Mouse (Mus musculus) neutrophil, adult 59 days (primary cell): ENCODE measurements around the gene Ppy. TPM values are rescaled to one million over a fixed set of nuclear protein-coding genes. Genes with fewer than 3 reads are reported as not detected.

Experiments
- total RNA-seq, 2 experiments: library from RNA; stranded (reverse); gene quantifications; 1 replicate in 1 of 2; 2 replicates in 1 of 2; pipeline ENCODE4 v1.2.4; 2023

Gene Ppy
- total RNA-seq: not detected

DNA sequence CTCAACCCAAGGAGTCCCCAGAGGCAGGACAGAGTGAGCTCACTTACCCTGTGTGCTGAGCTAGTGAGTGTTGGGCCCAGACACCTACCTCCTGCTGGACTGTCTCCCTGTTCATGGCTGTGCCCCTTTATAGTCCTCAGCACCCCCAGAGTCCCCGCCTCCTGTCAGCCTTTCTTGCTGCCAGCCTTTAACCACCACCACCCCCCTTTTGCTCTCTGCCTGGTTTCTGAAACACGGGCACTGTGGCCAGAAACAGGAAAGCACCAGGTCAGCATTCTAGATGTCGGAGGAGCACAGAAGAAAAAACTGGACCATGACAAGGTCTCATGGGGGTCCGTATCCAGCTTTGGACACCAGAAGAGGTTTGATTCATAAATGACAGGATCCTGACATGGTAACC, at the start of gene Ppy:
TSS of gene Ppy (minus strand) at position 101 of the 400 bp plus-strand sequence.

GRCm38 (mm10) chr11:102145471-102146001, 44.4 kb upstream of the Ppy start, which contains the start of gene Nags:
Gene Nags (plus strand): TSS chr11:102145513.

DNA sequence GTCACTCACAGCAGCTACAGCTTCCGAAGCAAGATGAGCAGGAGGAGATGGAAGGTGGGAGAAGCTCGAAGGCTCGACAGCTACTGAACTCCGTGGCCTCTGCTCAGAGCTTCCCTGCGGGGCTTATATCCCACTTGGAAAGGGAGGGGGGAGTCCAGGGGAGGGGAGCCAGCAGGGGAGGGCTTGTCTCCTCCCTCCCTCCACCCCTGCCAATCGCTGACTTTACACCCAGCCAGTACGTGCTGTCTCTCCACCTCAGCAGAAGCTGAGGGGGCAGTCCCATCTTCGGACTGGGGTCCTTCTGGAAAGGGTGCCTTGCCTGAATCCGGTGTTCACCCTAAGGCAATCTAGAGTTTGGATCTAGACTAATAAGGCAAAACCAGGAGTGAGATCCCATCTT, 6.6 kb upstream of the Ppy start, which contains the start of gene Pyy:
TSS of gene Pyy (minus strand) at position 101 of the 400 bp plus-strand sequence.

GRCm38 (mm10) chr11:102087931-102088898, 12.9 kb downstream of the Ppy start, which contains the start of gene Mpp2:
Gene Mpp2 (minus strand): TSS chr11:102088515.

Other genes starting within 250 kb of the Ppy start
- under 1 TPM in 1 of 2 experiments, not detected in 1; 0.26 TPM for gene Meox1, start 206.9 kb downstream of the Ppy start, total RNA-seq
- not detected for gene Sost, start 134.3 kb downstream of the Ppy start, total RNA-seq
- not detected for gene Cfap97d1, start 117.0 kb downstream of the Ppy start, total RNA-seq
- gene Dusp3, start 114.3 kb downstream of the Ppy start, total RNA-seq: 10 to 100 TPM; 23.8 to 37.4 TPM
- under 1 TPM in 1 of 2 experiments, not detected in 1; 0.22 TPM for gene Mpp3, start 72.9 kb downstream of the Ppy start, total RNA-seq
- gene Cd300lg, start 59.8 kb downstream of the Ppy start, total RNA-seq: 10 to 100 TPM; 16.6 to 25.3 TPM
- 1 to 10 TPM in 1 of 2 experiments, under 1 TPM in 1; 0.29 to 1.9 TPM for gene Mpp2, start 12.8 kb downstream of the Ppy start, total RNA-seq
- not detected for gene Pyy, start 6.5 kb upstream of the Ppy start, total RNA-seq
- under 1 TPM; 0.18 to 0.20 TPM for gene Nags, start 44.2 kb upstream of the Ppy start, total RNA-seq
- 10 to 100 TPM in 1 of 2 experiments, 1 to 10 TPM in 1; 7.4 to 12.2 TPM for gene Tmem101, start 55.1 kb upstream of the Ppy start, total RNA-seq
- 10 to 100 TPM; 33.8 to 37.9 TPM for gene Lsm12, start 84.0 kb upstream of the Ppy start, total RNA-seq
- 10 to 100 TPM; 16.8 to 25.2 TPM for gene G6pc3, start 88.3 kb upstream of the Ppy start, total RNA-seq
- gene Hdac5, start 128.8 kb upstream of the Ppy start, total RNA-seq: 100 to 1,000 TPM; 112 to 127 TPM
- 1 to 10 TPM; 7.2 to 8.2 TPM for gene BC030867, start 147.6 kb upstream of the Ppy start, total RNA-seq
- gene Asb16, start 167.4 kb upstream of the Ppy start, total RNA-seq: not detected
- 10 to 100 TPM; 46.1 to 54.7 TPM for gene Tmub2, start 183.6 kb upstream of the Ppy start, total RNA-seq
- gene Atxn7l3, start 195.3 kb upstream of the Ppy start, total RNA-seq: 10 to 100 TPM; 67.1 to 69.7 TPM
- gene Ubtf, start 218.4 kb upstream of the Ppy start, total RNA-seq: 10 to 100 TPM; 80.3 to 84.1 TPM